Mouse (Mus musculus) adrenal gland, postnatal 4 days (tissue): ENCODE measurements at regions not wholly inside any gene's neighbourhood (a gene's known extent, or its start where the extent isn't known, plus 50 kb on each side); places are given as distances from the start of the nearest gene placed in this dataset.

ENCODE experiments used
- DNase-seq, 2 experiments: peaks; one replicate each; pipeline ENCODE4 v3.0.0; 2021 to 2022; ENCODE audit warnings: low spot score in 2 of 2, mixed read lengths in 2 of 2

DNA sequence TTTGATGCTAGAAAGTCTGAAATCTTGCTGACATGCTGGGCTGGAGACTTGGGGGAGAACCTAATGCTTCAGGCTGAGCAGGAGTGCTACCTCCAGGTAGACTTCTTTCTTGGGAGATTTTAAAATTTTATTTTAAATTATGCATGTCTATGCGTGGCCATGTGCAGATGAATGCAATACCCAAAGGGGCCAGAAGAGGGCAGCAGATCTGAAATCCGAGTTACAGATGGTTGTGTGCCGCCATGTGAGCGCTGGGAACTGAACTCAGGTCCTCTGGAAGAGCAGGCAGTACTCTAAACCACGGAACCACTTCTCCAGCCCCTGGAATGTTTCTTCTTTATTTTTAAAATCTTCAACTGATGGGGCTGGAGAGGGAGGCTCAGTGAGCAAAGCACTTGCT is 135.8 kb downstream of the Slc4a3 start:
- DNase-seq: no peak

DNA sequence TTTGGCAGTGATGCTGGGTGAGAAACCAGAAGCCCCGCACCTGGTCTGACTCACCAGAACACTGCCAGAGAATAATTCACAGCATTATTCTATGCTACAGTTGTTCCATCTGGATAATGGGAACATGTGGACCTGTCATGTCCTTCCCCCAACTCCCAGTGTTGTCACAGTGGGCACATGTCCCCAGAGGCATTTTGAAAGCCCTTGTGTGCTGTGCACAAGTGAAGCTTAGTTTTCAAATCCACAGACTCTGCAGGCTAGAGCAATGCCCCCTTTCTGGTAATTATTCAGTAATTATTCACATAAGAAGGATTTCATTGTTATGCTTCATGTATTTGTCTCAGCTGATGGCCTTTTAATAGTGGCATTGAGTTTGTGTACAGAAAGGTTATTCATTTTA is 146.7 kb downstream of the Slc4a3 start:
- no peak for DNase-seq

DNA sequence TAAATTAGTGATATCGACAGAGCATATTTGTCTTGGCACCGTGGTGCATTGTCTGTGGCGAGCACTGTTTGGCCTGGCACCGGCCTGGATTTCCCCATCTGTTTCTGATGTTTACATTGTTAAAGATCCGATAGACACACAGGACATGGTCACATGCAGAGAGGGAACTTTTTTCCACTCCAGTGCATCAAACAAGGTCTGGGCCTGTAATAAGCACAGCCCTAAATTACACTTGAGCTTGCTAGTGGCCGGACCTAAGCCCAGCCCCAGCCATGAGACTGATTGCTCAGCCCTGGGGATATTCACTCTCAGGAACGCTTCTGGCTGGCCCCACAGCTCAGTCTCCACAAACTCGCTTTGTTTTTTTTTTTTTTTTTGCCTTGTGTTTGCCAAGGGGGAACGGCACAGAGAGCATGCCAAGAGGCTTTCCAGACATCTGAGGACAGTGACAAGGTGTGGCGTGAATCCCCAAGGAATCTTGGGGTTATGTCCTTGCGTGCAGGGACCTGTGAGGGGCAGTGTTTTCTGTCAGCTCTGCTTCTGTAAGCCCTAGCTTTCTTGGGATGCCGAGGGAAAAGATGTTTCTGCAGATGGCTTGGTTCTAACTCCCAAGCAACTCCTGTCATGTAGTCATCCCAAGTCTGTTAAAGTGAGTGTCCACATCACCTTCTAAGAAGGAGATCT is 147.3 kb downstream of the Slc4a3 start:
- no peak for DNase-seq

DNA sequence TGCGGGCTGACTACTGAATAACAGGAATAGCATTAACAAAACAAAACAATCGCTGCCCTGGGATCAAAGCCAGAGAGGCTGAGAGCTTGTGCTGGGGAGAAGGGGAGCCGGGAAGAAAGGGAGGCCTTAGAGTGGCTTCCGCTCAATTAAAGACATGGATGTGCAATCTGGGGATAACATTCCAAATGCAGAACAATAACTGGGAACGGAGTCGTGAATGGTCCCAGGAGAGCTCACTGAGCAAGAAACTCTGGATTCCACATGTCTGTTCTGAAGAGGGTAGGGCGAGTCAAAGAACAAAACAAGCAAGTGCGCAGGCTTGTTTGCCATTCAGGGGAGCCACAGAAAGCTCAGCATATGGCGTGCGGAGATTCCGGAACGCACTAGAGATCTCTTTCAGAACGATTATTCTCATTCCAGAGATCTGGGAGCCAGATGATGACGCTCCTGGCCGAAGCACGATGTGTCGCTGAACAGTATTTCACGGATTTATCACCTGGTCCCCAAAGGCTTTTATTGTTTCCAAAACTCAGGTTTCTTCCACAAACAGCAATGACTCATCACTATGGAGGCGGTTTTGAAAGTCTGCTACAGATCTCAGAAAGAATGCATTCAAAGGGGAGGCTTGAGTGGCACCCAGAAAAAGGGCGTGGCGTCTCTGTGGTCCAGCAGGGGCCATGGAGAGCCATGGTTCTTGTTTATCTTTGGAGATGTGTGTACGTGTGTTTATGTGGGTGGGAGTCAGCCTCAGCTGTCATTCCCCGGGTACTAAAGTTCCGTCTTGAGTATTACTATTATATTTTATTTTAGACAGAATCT is 159.0 kb downstream of the Slc4a3 start:
- DNase-seq: no peak

DNA sequence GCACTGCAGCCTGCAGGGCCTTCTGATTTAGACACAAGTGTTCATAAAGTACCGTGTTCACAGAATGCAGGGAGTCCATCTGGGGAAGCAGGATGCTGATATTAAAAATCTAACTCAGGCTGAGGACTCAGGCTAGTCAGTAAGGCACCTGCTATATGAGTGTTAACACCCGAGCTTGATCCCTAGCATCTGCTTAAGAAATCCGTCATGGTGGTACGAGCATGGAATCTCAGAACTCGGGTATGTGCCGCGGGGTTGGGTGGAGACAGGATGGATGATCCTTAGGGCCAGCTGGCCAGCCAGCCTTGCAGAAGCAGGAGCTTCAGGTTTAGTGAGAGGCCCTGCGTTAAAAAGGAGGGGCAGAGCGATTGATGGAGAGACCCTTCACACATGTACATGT is 160.1 kb downstream of the Slc4a3 start:
- DNase-seq: no peak

DNA sequence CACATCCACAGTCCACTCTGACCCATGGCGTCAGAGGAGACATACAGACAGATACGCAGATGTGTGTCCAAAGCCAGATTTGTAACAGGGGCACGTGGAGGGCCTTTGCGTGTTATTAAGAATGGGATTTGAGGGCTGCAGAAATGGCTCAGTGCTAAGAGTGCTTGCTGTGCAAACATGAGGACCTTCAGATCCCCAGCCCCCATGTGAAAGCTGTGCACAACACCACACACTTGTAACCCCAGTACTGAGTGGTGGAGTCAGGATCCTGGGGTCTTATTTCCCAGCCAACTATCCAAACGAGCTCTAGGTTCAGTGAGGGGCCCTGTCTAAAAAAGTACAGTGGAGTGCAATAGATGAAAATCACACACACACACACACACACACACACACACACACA is 177.4 kb downstream of the Slc4a3 start:
- DNase-seq: no peak

DNA sequence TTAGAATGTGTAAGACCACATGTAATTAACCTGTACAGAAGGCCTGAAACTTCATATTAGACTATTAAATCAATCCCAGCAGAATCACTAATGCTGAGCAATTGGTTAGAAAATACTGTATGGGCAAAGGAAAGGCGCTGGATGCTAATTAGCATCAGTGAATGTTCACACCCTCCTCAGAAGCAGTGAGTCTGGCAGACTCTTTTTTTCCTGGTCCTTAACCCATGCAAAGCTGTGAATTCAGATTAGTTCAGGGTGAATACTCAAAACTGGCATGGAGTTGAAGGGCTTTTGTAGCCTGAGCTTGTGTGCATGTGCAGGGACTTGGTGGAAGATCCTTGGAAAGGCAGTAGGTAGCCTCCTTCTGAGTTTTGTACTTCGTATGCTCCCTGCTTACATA is 179.3 kb downstream of the Slc4a3 start:
- DNase-seq: no peak

DNA sequence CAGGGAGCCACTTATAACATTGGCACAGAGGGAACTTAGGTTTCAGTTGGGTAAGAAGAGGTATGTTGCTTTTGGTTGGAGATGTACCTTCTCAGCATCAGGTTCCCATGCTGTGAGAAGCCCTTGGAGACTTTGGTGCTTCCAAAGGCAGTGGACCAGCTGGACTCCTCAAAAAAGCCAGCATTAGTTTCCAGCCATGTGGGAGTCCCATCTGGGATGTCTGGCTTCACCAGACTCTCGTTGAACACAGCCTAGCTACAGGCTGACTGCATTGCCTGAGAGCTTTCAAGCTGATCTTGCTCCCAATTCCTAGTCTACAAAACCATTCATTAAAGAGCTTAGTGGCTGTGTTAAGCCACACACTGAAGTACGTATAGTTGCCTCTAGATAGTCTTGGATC is 182.8 kb downstream of the Slc4a3 start:
- DNase-seq: no peak

DNA sequence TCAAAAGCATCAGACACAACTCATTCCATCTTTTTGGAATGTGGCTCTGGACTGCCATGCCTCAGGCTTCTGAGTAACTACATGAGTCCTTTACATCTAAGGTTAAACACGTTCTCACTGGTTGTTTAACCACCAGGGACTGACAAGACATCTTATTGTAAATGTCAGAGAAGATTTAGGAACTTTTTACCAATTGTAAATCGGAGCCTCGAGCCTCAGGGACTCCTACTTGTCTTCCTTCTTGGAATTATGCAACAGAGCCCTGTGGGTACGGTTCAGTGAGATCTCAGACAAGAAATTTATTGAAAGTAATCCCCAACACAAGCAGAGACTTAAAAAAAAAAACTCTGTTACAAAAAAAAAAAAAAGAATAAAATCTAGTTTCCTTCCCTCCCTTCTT is 187.7 kb downstream of the Slc4a3 start:
- no peak for DNase-seq

DNA sequence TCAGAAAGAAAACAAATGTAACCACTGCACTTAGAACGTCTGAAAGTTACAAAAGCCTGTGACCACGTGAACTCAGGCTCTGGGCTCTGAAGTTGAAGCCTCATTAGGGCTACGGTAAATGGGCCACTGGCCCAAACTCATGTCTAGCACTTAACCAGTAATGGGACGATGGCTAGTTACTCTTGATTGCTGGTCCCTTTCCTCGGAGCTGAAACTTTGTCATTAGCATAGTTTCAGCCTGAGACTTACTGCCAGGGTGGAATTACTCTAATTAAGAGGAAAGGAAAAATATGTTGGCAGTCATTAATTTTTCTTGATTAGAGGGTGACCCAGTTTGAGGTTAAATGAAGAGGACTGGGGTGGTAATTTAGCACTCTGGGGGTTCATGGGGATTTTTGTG is 192.6 kb downstream of the Slc4a3 start:
- DNase-seq: no peak

DNA sequence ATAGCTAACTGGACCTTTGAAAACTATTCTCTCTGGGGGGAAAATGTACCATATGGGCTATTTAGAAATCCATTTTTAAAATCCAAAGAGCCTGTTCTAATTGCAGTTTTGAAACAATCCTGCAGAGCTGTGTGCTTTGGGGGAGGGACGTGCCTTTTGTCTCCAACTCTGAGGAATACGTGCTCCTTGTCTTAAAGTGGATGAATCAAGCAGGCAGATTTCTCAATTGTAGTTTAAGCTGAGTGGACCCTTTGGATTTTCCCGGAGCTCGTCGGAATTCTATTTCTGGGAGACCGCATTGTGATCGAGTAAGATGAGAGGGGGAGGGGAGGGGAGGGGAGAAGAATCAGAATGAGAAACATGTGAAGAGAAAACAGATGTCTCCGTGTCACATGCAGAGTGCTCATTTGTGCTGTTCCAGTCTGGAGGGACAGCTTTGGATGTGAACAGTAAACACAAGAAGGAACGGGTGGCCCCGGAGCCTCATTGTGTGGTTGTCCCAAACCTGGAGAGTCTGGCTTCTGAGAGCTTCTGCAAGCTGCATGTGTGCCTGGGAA is 203.7 kb downstream of the Slc4a3 start:
- no peak for DNase-seq

DNA sequence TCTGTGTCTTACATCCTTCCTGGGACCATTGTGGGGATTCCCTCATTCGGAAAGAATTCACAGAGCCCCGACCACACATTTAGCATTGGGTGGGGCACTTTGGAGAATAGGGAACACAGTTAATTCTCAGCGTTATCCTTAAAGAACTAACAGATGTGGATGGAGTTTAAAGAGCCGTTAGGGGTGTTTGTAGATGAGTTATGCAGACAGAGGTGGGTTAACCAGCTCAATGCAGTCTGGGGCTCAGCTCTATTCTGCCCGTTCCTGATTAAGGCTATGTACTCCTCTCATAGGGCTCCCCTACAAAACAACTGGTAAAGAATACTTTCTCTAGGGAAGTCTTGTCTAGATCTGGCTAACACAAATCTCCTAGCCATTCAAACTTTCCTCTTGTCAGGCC is 226.1 kb downstream of the Slc4a3 start:
- DNase-seq: no peak

DNA sequence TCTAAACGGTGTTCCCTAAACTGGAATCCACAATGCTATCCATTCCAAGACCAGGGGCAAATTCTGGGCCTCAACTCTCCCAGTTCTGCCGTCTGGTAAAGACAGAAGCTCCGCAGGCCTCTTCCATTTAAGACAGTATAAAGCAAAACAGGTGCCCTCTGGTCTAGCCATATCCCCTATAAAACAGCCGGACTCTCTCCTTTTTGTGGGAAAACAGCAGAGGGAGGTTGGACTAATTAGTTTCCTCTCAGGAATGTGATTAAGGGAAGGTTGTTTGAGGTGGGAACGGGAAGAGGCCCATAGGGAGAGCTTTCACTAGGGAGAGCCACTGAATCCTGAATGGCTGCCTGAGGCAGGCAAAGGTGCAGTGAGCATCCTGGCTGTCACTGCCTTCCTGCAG is 226.9 kb downstream of the Slc4a3 start:
- DNase-seq: no peak

DNA sequence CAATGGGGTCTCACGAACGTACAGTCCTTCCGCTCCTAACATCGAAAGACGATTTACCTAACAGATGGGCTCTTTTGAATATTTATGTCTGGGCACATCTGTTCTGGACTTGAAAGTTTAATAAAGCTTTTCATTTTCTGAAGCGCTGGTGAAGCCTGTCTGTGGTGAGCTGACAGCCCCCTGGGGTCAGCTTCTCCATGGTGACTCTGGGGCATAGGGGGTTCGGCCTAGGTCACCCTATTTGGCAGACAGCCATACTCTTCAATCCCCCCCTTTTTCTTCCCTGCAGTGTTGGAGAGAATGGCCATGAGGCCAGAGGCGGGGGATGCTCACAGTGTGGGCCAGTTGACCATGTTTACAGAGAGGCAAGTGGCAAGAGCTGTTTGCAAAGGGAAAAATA is 232.8 kb downstream of the Slc4a3 start:
- no peak for DNase-seq

DNA sequence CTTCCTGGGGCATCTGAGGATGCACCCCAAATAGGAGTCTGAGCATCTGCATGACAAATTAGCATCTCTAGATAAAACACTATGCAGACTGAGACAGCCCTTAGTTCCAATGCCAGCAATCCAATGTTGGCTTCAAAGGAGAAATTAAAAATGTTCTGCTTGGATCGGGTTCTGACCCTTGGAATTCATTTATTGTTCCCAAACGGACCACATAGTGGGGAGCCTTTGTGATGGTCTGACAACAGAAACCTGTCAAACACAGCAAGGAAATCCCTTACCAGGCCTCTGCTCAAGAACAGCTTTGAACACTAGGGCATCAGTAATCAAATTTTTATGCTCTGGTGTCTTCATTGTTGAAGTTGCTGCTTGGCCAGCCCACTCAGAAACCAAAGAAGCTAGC is 237.1 kb downstream of the Slc4a3 start:
- no peak for DNase-seq

DNA sequence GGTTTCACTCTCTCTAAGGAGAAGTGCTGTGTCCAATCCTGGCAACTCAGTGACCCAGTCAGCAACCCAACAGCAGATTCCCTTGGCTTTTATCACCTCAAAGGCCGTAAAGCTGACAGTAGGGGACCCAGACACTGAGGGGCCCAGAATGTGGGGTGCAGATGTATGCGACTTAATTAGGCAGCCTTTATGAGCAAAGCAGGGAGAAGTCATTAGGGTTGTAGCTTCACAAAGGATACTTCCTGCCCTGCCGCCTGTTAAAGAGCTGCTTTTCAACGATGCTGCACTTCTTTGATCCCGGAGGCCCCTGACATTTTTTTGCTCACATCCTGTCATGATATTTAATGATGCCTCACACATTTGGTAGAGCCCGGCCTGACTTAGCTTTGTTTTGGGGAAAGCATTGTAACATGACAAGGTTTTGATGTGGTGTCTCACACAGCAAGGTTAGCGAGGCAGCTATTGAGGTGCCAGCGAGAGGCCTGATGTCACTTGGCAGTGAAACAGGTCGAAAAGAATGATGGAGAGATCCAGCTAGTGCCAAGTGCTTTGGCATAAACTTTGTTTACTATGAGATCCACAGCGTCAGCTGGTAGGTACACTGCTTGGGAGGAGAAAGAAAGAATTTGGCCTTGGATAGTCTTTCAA is 240.2 kb downstream of the Slc4a3 start:
- DNase-seq: no peak

DNA sequence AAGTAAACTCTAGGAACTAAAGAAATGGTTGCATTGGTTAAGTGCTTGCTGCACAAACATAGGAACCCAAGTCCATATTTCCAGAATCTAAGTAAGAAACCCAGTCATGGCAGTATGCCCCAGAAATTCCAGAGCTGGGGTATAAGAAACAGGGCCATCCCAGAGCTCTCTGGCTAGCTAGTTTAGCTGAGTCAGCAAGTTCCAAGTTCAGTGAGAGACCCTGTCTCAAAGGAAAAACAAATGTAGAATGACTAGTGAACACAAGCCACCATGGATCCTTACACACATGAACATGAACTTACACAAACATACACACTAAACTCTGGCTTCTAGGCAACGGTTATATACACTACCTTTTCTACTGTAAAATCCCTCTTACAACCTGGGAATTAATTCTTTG is 245.4 kb downstream of the Slc4a3 start:
- DNase-seq: no peak

DNA sequence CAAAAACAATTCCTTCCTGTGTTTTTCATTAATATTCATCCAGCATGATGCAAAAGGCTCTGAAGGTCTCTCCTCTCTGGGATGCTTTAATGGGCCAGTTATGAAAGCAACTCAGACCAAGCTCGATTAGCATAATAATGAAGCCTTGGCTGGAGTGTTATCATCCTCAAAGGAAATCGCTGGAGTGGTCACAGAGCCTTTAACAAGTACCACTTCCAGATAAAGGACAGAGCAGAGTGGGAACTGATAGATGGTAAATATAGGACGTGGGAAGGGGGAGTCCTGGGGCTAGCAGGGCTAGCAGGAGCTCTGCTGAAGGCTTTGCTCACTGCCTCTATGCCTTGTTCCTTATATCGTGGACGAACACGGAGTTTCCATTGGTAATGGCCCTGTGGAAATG is 251.7 kb downstream of the Slc4a3 start:
- no peak for DNase-seq

DNA sequence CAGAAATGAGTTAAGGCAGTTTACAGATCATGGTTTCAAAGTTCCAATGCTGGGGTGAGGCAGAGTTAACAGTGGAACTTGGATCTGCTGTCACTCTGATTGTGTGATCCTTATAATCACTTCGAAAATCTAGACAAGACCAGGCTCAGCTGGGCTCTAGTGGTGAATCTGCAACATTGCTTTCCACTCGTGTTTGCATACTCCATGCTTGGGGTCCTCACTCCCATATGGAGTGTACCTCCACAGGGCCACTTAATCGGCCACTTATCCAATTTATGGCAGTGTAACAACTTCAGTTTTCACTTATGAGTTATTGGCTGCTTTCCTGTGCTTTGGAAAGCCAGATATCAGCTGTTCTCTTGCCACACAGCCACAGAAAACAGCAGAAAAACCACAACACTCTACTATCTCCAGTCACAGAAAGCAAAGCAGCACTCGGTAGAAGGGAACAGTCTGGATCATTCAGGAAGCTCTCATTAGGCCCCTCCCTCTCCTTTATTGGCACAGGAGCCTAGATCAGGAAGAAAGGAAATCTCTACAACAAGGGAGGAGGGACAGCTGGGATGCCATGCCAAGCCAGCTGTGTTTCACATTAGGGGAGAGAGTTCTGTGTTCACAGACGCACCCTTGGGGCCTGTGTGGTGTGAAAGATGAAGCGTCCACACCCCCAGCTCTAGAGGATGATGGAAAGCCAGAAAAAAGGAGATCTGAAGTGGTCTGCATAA is 252.5 kb downstream of the Slc4a3 start:
- DNase-seq: no peak

DNA sequence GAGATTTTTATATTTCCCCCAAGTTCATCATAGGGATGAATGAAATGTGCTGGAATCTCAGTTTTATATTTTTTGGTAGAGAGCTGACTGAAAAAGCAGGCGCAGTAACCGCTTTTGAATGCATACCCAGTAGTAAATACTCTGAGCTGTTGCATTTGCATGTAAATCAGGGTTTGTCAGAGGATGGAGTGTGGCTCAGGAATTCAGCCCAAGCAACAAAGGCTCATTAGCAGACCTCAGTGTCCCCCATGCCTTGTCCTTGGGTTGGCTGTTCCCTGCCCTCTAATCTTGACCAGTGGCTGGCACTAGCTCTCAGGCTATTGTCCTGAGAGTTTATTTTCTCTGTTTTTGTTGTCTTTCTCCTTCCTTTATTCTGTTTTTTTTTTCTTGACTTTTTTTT is 258.4 kb downstream of the Slc4a3 start:
- no peak for DNase-seq

DNA sequence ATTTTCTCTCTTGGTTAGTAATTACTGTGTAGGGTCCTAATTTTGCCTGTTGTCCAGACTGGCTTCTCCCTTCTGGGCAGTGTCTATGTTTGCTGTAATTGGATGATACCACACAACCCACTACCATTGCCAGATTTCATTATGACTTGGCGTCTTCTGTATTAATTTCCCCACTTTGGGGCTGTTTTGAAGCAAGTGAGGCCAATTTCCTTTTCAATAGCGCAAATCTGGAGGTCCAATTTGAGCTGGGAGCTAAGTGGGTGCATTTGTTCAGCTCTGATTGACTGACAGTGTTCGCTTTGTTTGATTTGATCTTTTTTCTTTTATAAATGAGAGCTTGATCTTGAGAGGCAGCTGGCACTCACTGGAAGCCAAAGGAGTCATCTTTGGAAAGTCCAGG is 266.4 kb downstream of the Slc4a3 start:
- DNase-seq: no peak

DNA sequence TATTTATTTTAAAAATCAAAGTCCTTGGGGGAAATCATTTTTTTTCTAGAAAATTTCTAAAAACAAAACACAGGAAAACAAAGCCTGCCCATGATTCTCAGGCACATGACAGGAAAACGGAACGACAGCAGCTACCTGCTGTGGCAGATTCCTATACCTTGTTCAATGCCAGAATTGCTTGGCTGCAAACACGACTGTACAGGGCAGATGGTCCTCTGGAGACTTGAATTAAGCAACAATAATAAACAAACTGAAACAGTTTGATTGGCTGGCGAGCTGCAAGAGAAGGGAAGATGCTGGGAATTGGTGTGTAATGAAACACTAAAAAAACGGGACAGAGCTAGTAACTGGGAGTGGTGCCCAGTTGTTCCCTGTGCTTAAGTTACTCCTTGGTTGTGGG is 280.1 kb downstream of the Slc4a3 start:
- DNase-seq: no peak
